26 mouse cellular contexts compared by ENCODE assay signal in the genomic region with DNA sequence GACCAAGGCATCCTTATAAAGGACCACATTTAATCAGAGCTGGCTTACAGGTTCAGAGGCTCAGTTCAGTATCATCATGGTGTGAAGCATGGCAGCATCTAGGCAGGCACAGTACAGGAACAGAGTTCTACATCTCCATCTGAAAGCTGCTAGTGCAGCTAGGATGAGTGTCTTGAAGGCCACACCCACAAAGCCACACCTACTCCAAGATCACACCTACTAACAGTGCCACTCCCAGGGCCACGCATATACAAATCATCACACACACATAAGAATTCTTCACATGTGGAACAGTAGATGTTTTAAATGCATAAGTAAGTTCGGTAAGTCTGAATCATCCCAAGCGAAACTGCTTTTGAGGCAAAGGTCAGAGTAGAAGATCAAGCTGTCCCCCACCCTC. TPM values are rescaled to one million over a fixed set of nuclear protein-coding genes. Genes with fewer than 3 reads are reported as not detected.
"Had no signal": no experiment of that assay in that cellular context is flagged by ENCODE, and none has a peak within 500 bp of the region (broad histone marks: within the 10 kb centered on the region; RNA-seq: fewer than 3 reads in every experiment).

No protein-coding gene starts in this region.

- ATAC-seq: liver, embryonic 12.5 days; midbrain, embryonic 15.5 days had no signal

- DNase-seq: kidney, adult 9 months; kidney, postnatal 14 days; kidney, postnatal 4 days; liver; lung, adult 18-20 months; lung, postnatal 14 days; lung, postnatal 4 days; retina, postnatal 1 day; right cerebral cortex, postnatal 25 days; spleen, adult 18-20 months; thymus, postnatal 25 days had no signal

RNA-seq across cellular contexts. Expression of a gene that starts 33.9 kb away (rescaled TPM):
- total RNA-seq: layer of hippocampus, adult 18-20 months; layer of hippocampus, postnatal 14 days; left cerebral cortex, adult 8-10 months; left cerebral cortex, postnatal 25 days; megakaryocyte progenitor cell, adult 5-6 weeks; megakaryocyte-erythroid progenitor cell, adult 5-6 weeks; neutrophil, adult 5-6 weeks had no signal
- polyA plus RNA-seq: limb, embryonic 10.5 days; limb, embryonic 13.5 days; lung, embryonic 15.5 days; midbrain, embryonic 11.5 days; midbrain, embryonic 15.5 days; neural tube, embryonic 13.5 days; thymus, postnatal 0 days had no signal
